Mouse (Mus musculus) MEL (cell line): ENCODE data around the gene Nkx2-2. TPM values are rescaled to one million over a fixed set of nuclear protein-coding genes. Genes with fewer than 3 reads are reported as not detected.

ENCODE experiments used
- DNase-seq: peaks from one replicate; pipeline ENCODE4 v3.0.0; 2011; ENCODE audit warnings: low read depth, low spot score
- H3K27ac ChIP-seq: 2 replicates; pipeline ENCODE4 v1.5.1; 2012; ENCODE audit warnings: low read depth, mild to moderate bottlenecking, control low read depth, low read length, moderate library complexity; ENCODE audit not compliant: control insufficient read depth
- H3K27me3 ChIP-seq, 2 experiments: fragments of 150-350 bp in 1 of 2; sonication (generic) in 1 of 2; 2 replicates each; pipeline ENCODE4 v1.6.1; 2012; ENCODE audit warnings: low read length in 2 of 2, mild to moderate bottlenecking in 2 of 2, improper control_type of control experiment in 1 of 2, moderate library complexity in 1 of 2; ENCODE audit not compliant: insufficient read depth in 2 of 2, control insufficient read depth in 1 of 2
- H3K36me3 ChIP-seq, 2 experiments: 2 replicates each; pipeline ENCODE4 v1.6.1; 2012 to 2014; ENCODE audit warnings: low read length in 2 of 2, improper control_type of control experiment in 1 of 2, inconsistent platforms in 1 of 2, mild to moderate bottlenecking in 1 of 2; ENCODE audit not compliant: insufficient read depth in 2 of 2, control insufficient read depth in 1 of 2
- H3K4me1 ChIP-seq, 2 experiments: fragments of 150-350 bp in 1 of 2; sonication (generic) in 1 of 2; 2 replicates each; pipeline ENCODE4 v1.6.1; 2012; ENCODE audit warnings: low read length in 2 of 2, improper control_type of control experiment in 1 of 2, mild to moderate bottlenecking in 1 of 2; ENCODE audit not compliant: insufficient read depth in 2 of 2, control insufficient read depth in 1 of 2
- H3K4me3 ChIP-seq, 2 experiments: fragments of 150-350 bp in 1 of 2; sonication (generic) in 1 of 2; 2 replicates each; pipeline ENCODE4 v1.5.1; 2012; ENCODE audit warnings: low read depth in 2 of 2, low read length in 2 of 2, mild to moderate bottlenecking in 2 of 2, moderate library complexity in 2 of 2, control low read depth in 1 of 2, improper control_type of control experiment in 1 of 2; ENCODE audit not compliant: control insufficient read depth in 1 of 2, insufficient read depth in 1 of 2
- H3K79me2 ChIP-seq: 2 replicates; pipeline ENCODE4 v1.6.1; 2012; ENCODE audit warnings: mild to moderate bottlenecking, low read length, moderate library complexity; ENCODE audit not compliant: control insufficient read depth, poor library complexity, insufficient read depth
- H3K9ac ChIP-seq: 2 replicates; pipeline ENCODE4 v1.6.1; 2012; ENCODE audit warnings: low read depth, mild to moderate bottlenecking, control low read depth, low read length, moderate library complexity; ENCODE audit not compliant: control insufficient read depth, poor library complexity, severe bottlenecking
- H3K9me3 ChIP-seq: fragments of 150-350 bp; sonication (generic); replicated peaks from 2 replicates; pipeline ENCODE4 v1.6.1; 2012; ENCODE audit warnings: mild to moderate bottlenecking, low read length, improper control_type of control experiment, moderate library complexity; ENCODE audit not compliant: insufficient read depth
- BHLHE40 ChIP-seq: IDR thresholded peaks from 2 replicates; pipeline ENCODE4 v1.6.1; 2012; ENCODE audit warnings: low read depth, mild to moderate bottlenecking, inconsistent platforms, low read length, improper control_type of control experiment, borderline replicate concordance
- CTCF ChIP-seq, 3 experiments: IDR thresholded peaks in 2 of 3; conservative IDR thresholded peaks in 1 of 3; 2 replicates each; pipeline ENCODE4 v1.5.1; 2011 to 2012; ENCODE audit warnings: low read length in 3 of 3, low read depth in 2 of 3, mild to moderate bottlenecking in 2 of 3, improper control_type of control experiment in 1 of 3, inconsistent platforms in 1 of 3, mixed read lengths in 1 of 3, moderate library complexity in 1 of 3; ENCODE audit not compliant: control insufficient read depth in 1 of 3, insufficient read depth in 1 of 3, poor library complexity in 1 of 3, severe bottlenecking in 1 of 3
- EP300 ChIP-seq, 2 experiments: IDR thresholded peaks; 2 replicates each; pipeline ENCODE4 v1.6.1; 2011; ENCODE audit warnings: improper control_type of control experiment in 2 of 2, low read length in 2 of 2, low read depth in 1 of 2, mild to moderate bottlenecking in 1 of 2
- ETS1 ChIP-seq: IDR thresholded peaks from 2 replicates; pipeline ENCODE4 v1.6.1; 2012; ENCODE audit warnings: low read depth, mild to moderate bottlenecking, inconsistent platforms, low read length, improper control_type of control experiment, moderate library complexity
- GABPA ChIP-seq: IDR thresholded peaks from 2 replicates; pipeline ENCODE4 v1.6.1; 2012; ENCODE audit warnings: low read depth, mild to moderate bottlenecking, inconsistent platforms, low read length, improper control_type of control experiment, moderate library complexity
- GATA1 ChIP-seq: IDR thresholded peaks from 2 replicates; pipeline ENCODE4 v1.6.1; 2011; ENCODE audit warnings: low read depth, low read length, improper control_type of control experiment
- JUND ChIP-seq: IDR thresholded peaks from 2 replicates; pipeline ENCODE4 v1.6.1; 2011; ENCODE audit warnings: low read depth, mild to moderate bottlenecking, improper control_type of control experiment, low read length
- KAT2A ChIP-seq: conservative IDR thresholded peaks from 2 replicates; pipeline ENCODE4 v1.6.1; 2012; ENCODE audit warnings: low read depth, low read length, improper control_type of control experiment, inconsistent platforms
- MAX ChIP-seq: IDR thresholded peaks from 2 replicates; pipeline ENCODE4 v1.6.1; 2011; ENCODE audit warnings: low read length, improper control_type of control experiment
- MAZ ChIP-seq: IDR thresholded peaks from 2 replicates; pipeline ENCODE4 v1.6.1; 2012; ENCODE audit warnings: low read depth, mild to moderate bottlenecking, inconsistent platforms, low read length, improper control_type of control experiment
- MXI1 ChIP-seq: IDR thresholded peaks from 2 replicates; pipeline ENCODE4 v1.6.1; 2011; ENCODE audit warnings: mild to moderate bottlenecking, low read depth, low read length, improper control_type of control experiment
- MYB ChIP-seq: IDR thresholded peaks from 2 replicates; pipeline ENCODE4 v1.6.1; 2011; ENCODE audit warnings: mild to moderate bottlenecking, low read depth, low read length, improper control_type of control experiment
- MYC ChIP-seq: IDR thresholded peaks from 2 replicates; pipeline ENCODE4 v1.6.1; 2011; ENCODE audit warnings: low read depth, mild to moderate bottlenecking, low read length, improper control_type of control experiment, moderate library complexity
- NELFE ChIP-seq: IDR thresholded peaks from 2 replicates; pipeline ENCODE4 v1.6.1; 2011; ENCODE audit warnings: low read depth, low read length, improper control_type of control experiment
- POLR2A ChIP-seq, 2 experiments: IDR thresholded peaks; 2 replicates each; pipeline ENCODE4 v1.6.1; 2011 to 2012; ENCODE audit warnings: low read length in 2 of 2, mild to moderate bottlenecking in 2 of 2, control low read depth in 1 of 2, improper control_type of control experiment in 1 of 2, low read depth in 1 of 2, moderate library complexity in 1 of 2; ENCODE audit not compliant: control insufficient read depth in 1 of 2, insufficient read depth in 1 of 2, poor library complexity in 1 of 2
- POLR2AphosphoS2 ChIP-seq: IDR thresholded peaks from 2 replicates; pipeline ENCODE4 v1.6.1; 2011; ENCODE audit warnings: low read length, improper control_type of control experiment
- POLR2AphosphoS5 ChIP-seq: IDR thresholded peaks from 2 replicates; pipeline ENCODE4 v1.6.1; 2012; ENCODE audit warnings: low read depth, borderline replicate concordance, mild to moderate bottlenecking, inconsistent platforms, low read length, moderate library complexity, mixed read lengths
- RAD21 ChIP-seq: IDR thresholded peaks from 2 replicates; pipeline ENCODE4 v1.6.1; 2011; ENCODE audit warnings: mild to moderate bottlenecking, low read depth, low read length, improper control_type of control experiment
- RCOR1 ChIP-seq: IDR thresholded peaks from 2 replicates; pipeline ENCODE4 v1.6.1; 2012; ENCODE audit warnings: low read depth, mild to moderate bottlenecking, inconsistent platforms, low read length, improper control_type of control experiment
- SIN3A ChIP-seq: IDR thresholded peaks from 2 replicates; pipeline ENCODE4 v1.6.1; 2012; ENCODE audit warnings: low read length, improper control_type of control experiment, inconsistent platforms
- SMC3 ChIP-seq: IDR thresholded peaks from 2 replicates; pipeline ENCODE4 v1.6.1; 2011; ENCODE audit warnings: low read depth, low read length, improper control_type of control experiment
- TBP ChIP-seq: IDR thresholded peaks from 2 replicates; pipeline ENCODE4 v1.8.0; 2011; ENCODE audit warnings: low read depth, low read length, improper control_type of control experiment
- TCF12 ChIP-seq: IDR thresholded peaks from 2 replicates; pipeline ENCODE4 v1.6.1; 2014; ENCODE audit warnings: low read depth, mild to moderate bottlenecking, inconsistent platforms, low read length, improper control_type of control experiment, moderate library complexity
- USF1 ChIP-seq: IDR thresholded peaks from 2 replicates; pipeline ENCODE4 v1.6.1; 2014; ENCODE audit warnings: low read depth, mild to moderate bottlenecking, inconsistent platforms, low read length, improper control_type of control experiment, moderate library complexity
- USF2 ChIP-seq, 2 experiments: IDR thresholded peaks; 2 replicates each; pipeline ENCODE4 v1.6.1; 2011 to 2012; ENCODE audit warnings: improper control_type of control experiment in 2 of 2, low read length in 2 of 2, borderline replicate concordance in 1 of 2, inconsistent platforms in 1 of 2, low read depth in 1 of 2, mild to moderate bottlenecking in 1 of 2; ENCODE audit not compliant: insufficient read depth in 1 of 2
- ZKSCAN1 ChIP-seq: IDR thresholded peaks from 2 replicates; pipeline ENCODE4 v1.6.1; 2012; ENCODE audit warnings: low read depth, mild to moderate bottlenecking, inconsistent platforms, low read length, improper control_type of control experiment, moderate library complexity
- ZMIZ1 ChIP-seq: IDR thresholded peaks from 2 replicates; pipeline ENCODE4 v1.6.1; 2012; ENCODE audit warnings: low read depth, mild to moderate bottlenecking, inconsistent platforms, low read length, improper control_type of control experiment, moderate library complexity
- ZNF384 ChIP-seq: IDR thresholded peaks from 2 replicates; pipeline ENCODE4 v1.6.1; 2012; ENCODE audit warnings: low read depth, mild to moderate bottlenecking, inconsistent platforms, low read length, improper control_type of control experiment
- polyA plus RNA-seq, 2 experiments: library from polyadenylated mRNA; stranded (reverse) in 1 of 2; unstranded in 1 of 2; fragments of >175 nt in 1 of 2; fragments of >200 nt in 1 of 2; gene quantifications; 2 replicates each; pipeline versions ENCODE4 v1.2.1 to v1.2.4; 2012; ENCODE audit warnings: low replicate concordance in 2 of 2, low read depth in 1 of 2; ENCODE audit not compliant: insufficient read length in 2 of 2, insufficient read depth in 1 of 2, missing spikeins in 1 of 2
- total RNA-seq: library from RNA; depleted of rRNA; stranded (reverse); fragments of 300-350 nt; gene quantifications from 2 replicates; pipeline ENCODE4 v1.2.3, GENCODE M21; 2012

The Nkx2-2 gene
- total and polyA plus RNA-seq, 3 experiments, result not detected

DNA sequence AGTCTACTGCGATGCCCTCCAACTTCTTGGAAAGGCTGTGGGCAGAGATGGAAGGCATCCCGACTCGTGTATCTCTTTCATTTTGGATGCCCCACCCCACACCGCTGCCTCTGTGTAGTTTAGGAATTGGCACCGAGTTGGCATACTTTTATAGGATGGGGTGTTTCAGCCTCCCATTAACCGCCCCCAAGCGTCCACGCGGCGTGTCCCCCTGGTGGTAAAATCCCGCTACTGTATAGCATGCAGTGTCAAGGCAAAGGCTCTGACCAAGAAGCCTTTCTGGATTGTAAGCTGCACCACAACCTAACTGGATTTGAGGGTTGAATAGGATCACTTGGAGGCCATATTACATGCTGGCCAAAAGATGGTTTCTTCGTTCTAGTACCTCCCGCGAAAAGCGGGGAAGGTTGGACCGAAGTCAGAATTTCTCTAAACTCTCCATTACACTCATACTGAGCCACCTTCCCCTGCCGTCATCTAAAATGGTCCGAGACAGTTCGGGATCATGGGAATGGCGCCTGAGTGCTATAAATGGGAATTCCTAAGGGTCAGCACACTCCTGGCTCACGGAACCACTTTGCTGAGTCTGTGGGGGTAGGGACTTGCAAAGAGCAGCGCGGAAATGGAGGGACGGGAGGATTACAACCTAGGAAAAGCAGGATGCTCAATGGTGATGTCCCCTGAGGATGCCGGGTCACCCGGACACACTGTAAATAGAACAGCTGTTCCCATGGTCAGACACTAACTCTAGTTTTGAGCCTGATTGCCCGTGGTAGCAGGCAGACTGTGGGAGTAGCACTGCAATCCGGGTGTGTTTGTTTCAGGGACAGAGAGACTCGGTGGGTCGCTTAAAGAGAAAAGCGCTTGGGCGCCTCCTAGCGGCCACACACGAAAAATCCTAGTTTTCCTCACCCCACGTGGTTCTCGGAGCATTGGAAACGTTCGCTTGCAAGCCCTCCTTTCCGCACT lies 15.7 kb downstream of the Nkx2-2 start:
- H3K36me3 ChIP-seq, result no peaks in the 10 kb centered on the region
- peak overlapping the region; percentile 52 to 79 for H3K4me3 ChIP-seq
- H3K9ac ChIP-seq, result peak overlapping the region; percentile 51
- H3K27ac ChIP-seq, result no peak overlapping the region
- no peaks in the 10 kb centered on the region for H3K9me3 ChIP-seq
- peak; percentile 85 for DNase-seq
- no peaks in the 10 kb centered on the region for H3K4me1 ChIP-seq
- no peaks in the 10 kb centered on the region for H3K27me3 ChIP-seq
- H3K79me2 ChIP-seq, result no peaks in the 10 kb centered on the region
- TF ChIP-seq CTCF (IDR thresholded peaks at IDR 0.05 in 2 of 3, conservative IDR thresholded peaks at IDR 0.05 in 1 of 3; ENCODE audit: control insufficient read depth in 1 of 3, insufficient read depth in 1 of 3, low read depth in 2 of 3, low read length in 3 of 3, poor library complexity in 1 of 3, severe bottlenecking in 1 of 3) (peak; percentile 70 to 85 (median 81)), POLR2A (IDR thresholded peaks at IDR 0.05; ENCODE audit: control insufficient read depth in 1 of 2, insufficient read depth in 1 of 2, low read depth in 1 of 2, low read length in 2 of 2, poor library complexity in 1 of 2) (0 out of 4 replicates have a peak, but pooled peaks of 1 of the 2 experiments have one; percentile 25), POLR2AphosphoS5 (no peak), TBP (0 out of 2 replicates have a peak, but pooled peaks have one; percentile 25), MXI1 (peak; percentile 88), SMC3 (peak; percentile 72), RAD21 (peak; percentile 69), BHLHE40 (no peak), USF1 (peak; percentile 84), SIN3A (peak; percentile 70; the same call in 1 of the 2 replicates), TCF12 (no peak), ZNF384 (no peak), MYC (peak; percentile 92), MAX (peak; percentile 83), MAZ (no peak)

DNA sequence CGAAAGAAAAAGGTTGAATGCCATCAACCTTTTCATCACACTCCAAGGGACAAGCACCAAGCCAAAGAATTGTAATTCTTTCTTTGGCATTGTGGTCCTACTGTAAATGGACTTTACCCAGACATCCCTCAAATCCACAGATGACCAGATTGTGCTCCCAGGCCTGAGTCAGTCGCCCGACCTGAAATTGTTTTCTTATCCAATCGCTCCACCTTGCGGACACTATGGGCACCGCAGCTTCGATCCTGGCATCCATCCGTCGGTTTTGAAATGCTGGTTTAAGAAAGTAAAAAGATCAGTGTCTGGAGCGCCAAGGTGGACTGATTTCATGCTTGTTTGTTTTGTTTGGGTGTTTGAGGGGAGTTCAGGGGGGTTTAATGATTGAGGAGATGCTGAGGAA lies 16.4 kb downstream of the Nkx2-2 start:
- Histone ChIP-seq H3K4me3 (peak overlapping the region; percentile 52 to 79), H3K79me2 (no peaks in the 10 kb centered on the region), H3K9ac (peak overlapping the region; percentile 51), H3K27me3 (no peaks in the 10 kb centered on the region), H3K9me3 (no peaks in the 10 kb centered on the region), H3K27ac (no peak overlapping the region), H3K36me3 (no peaks in the 10 kb centered on the region), H3K4me1 (no peaks in the 10 kb centered on the region)
- DNase-seq, result peak; percentile 84
- no peak for TF ChIP-seq POLR2AphosphoS2
- no peak for TF ChIP-seq NELFE
- peak; percentile 67 for TF ChIP-seq TBP
- TF ChIP-seq POLR2AphosphoS5, result no peak
- no peak for TF ChIP-seq TCF12
- peak; percentile 99 for TF ChIP-seq RAD21
- no peak for TF ChIP-seq RCOR1
- no peak for TF ChIP-seq SIN3A
- no peak for TF ChIP-seq USF2 (IDR thresholded peaks at IDR 0.05; ENCODE audit: borderline replicate concordance in 1 of 2, insufficient read depth in 1 of 2, low read depth in 1 of 2, low read length in 2 of 2)
- TF ChIP-seq JUND, result no peak
- TF ChIP-seq ETS1, result no peak
- peak; percentile 94 for TF ChIP-seq SMC3
- no peak for TF ChIP-seq BHLHE40
- TF ChIP-seq MAX, result no peak
- TF ChIP-seq GABPA, result no peak
- TF ChIP-seq MXI1, result no peak
- TF ChIP-seq ZMIZ1, result no peak
- TF ChIP-seq EP300 (IDR thresholded peaks at IDR 0.05; ENCODE audit: low read depth in 1 of 2, low read length in 2 of 2), result no peak
- TF ChIP-seq USF1, result no peak
- TF ChIP-seq KAT2A, result no peak
- no peak for TF ChIP-seq POLR2A (IDR thresholded peaks at IDR 0.05; ENCODE audit: control insufficient read depth in 1 of 2, insufficient read depth in 1 of 2, low read depth in 1 of 2, low read length in 2 of 2, poor library complexity in 1 of 2)
- TF ChIP-seq MYB, result no peak
- TF ChIP-seq ZKSCAN1, result no peak
- TF ChIP-seq MYC, result no peak
- no peak for TF ChIP-seq GATA1
